Mouse (Mus musculus) urinary bladder, adult 2 months (tissue): ENCODE results near the gene Cdh22. TPM values are rescaled to one million over a fixed set of nuclear protein-coding genes. Genes with fewer than 3 reads are reported as not detected.
A peak's percentile ranks its signal among the peaks of the same experiment; 100 is the strongest.

Source experiments
- DNase-seq: peaks from one replicate; pipeline ENCODE4 v3.0.0; 2022; ENCODE audit warnings: low spot score
- polyA plus RNA-seq: library from polyadenylated mRNA; depleted of rRNA; stranded (reverse); fragments of >200 nt; gene quantifications from 2 replicates; pipeline ENCODE4 v1.2.3, GENCODE M21; 2012

The Cdh22 gene
- polyA plus RNA-seq, 1 experiment, result 0.98 TPM

DNA sequence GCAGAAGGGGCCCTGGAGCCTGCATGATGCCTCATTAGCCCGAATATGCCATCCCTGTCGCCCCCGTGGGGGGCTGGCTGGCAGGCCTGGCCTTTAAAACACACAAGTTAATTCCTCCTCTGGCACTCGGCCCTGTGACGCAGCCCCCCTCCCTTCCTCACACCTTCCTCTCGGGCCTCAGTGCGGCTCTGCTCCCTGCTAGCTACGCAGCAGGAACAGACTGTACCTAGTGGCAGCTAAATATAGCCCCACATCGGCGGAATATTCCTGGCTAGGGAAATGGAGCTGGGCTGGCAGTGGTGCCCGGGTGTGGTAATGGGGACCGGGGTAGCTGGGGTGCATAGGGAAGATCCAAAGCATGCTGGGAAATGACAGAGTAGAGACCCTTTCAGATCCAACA is 81.6 kb downstream of the Cdh22 start:
- no peak for DNase-seq

DNA sequence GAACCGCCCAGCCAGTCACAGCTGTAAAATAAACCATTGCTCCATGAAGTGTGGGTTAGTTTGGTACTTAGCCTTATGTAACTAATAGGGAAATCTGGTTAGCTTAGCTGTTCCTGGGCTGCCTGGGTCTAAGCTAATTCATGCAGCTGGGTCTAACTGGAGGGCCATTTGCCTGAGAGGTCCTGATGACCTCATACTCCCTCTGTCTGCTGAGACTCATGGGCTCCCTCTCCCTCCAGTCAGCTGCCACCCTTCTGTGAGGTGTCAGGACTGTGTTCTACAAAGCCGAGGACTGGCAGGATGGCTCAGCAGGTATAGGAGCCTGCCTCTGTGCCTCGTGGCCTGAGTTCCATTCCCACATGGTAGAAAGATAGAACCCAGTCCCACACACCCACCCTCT is 84.9 kb downstream of the Cdh22 start:
- no peak for DNase-seq

DNA sequence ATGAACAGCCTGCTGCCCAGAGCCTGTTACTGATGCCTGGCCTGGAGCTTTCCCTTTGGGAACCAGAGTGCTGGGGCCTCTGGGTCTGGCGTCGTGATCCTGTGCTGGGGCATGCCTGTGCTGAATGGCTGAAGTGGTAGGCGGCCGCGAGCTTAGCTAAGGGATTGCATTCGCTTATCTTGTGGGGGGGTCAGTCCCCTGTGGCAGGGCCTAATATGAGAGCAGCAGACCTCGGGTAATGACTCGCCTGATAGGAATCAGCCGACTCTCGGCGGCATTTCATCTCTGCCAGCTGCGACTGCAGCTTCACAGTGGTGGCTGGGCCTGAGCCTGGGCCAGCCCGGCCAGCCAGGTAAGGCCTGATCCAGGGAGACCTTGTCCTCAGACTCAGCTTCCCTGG is 88.8 kb downstream of the Cdh22 start:
- DNase-seq, result no peak

DNA sequence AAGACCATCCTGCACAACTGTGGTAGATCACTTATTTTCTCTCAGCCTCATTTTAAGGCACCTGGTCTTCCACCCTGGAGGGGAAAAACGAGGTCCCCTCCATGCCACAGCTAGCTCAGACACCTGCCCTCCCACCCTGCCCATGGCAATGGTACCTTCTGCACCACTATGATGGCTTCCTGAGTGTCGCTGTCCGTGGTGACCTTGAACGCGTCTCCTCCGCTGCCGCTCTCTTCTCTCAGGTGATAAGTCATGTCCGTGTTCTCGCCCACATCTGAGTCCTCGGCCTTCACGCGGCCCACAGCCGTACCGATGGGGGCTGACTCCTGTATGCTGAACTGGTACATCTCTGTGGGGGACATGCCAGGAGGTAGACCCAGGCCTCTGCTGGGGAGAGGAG is 91.2 kb downstream of the Cdh22 start:
- no peak for DNase-seq

DNA sequence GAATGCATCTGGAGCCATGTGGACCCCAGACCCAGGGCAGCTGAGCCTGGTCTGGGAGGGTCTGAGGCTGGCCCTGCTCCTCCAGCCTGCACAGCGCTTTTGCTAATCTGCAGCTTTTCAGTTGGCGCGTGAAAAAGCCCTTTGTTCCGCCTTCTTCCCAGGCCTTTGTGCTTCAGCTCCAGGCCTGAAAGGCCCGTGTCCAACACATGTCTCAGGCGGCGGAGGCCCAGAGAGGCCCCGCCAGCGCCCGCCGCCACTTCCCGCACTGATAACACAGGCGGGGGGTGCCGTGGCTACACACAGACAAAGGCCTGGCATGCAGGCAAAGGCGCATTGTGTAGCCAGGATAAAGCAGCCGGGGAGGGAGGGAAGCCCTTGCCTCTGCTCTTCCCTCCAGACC is 98.6 kb downstream of the Cdh22 start:
- no peak for DNase-seq

DNA sequence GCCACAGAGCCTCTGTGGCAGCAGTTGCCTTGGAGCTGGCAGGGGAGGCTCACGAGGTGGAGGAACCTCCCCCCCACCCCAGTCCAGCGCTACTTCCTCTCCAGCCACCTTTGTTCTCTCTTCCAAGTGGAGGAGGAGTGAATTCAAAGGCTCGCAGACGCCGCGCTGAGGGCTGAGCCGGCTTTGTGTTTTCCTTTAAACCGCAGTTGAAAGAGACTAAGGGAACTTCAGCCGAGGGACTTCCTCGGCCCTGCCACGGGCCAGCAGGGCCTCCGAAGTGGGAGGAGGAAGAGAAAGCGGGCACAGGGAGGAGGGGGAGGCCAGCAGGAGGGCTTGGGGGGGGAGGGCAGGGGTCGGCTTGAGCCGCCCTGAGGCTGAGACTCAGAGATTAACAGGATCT is 101.1 kb downstream of the Cdh22 start:
- DNase-seq, result no peak

DNA sequence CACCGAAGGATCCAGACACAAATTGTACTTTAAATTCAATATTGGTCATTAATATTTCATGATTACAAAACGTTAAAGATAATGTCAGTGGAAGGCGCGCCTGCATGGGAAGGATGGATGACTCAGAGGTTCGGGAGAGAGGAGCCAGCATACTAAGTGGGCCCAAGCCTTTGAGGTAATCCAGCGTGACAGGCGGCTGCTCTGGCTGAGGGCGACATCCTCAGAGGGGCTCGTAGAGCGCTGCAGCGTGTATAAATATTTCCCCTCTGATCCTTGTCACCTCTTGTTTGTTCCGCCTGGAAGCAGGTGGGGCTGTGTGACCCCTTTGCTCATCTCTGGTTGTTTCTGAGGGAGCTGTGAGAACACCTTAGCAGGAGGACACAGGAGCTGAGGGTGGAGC is 103.2 kb downstream of the Cdh22 start:
- DNase-seq, result no peak

DNA sequence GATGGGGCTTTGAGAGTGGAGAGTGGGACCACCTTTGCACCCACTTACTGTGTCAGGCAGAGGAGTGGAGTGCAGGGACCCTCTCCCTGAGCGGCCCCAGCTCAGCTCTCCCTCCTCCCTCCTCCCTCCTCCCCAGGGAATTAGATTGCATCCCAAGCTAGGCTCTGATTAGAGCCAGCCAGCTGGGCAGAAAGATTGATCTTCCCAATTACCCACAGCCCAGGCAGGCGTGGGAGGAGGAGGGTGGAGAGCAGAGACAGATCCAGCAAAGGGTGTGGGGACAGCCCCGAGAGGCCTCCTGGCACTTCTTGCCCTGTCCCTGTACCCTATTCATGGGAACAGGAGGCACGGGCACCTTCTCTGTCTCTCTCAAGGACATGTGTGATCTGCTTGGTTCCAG is 105.5 kb downstream of the Cdh22 start:
- DNase-seq, result no peak

DNA sequence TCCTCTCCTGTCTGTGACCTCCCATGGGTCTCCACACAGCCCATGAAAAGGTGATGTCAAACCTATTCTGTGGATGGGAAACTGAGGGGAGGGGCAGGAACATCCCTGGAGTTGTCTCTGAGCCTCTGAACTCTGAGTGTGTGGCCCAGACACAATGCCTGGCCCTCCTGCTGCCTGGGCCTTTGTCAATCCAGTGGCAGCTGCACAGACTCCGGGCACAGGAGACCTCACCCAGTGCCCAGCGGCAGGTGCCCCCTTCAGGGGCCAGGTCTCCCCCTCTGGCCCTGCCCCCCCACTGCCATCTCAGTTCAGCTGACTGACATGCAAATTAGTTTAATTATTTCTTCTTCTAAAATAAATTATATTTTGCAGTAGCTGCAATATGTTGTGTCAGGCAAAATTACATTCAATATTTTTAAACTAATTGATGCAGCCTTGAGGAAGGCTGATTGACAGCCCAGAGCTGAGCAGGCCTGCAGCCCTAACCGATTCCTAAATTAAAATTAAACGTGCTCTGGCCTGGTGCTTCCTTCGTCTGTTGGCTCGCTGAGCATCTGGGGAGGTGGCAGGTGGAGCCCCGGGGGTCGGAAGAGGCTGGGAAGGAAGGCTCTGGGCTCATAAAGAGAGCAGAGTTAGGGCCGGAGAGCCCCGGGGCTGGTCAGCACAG is 107.6 kb downstream of the Cdh22 start:
- no peak for DNase-seq

DNA sequence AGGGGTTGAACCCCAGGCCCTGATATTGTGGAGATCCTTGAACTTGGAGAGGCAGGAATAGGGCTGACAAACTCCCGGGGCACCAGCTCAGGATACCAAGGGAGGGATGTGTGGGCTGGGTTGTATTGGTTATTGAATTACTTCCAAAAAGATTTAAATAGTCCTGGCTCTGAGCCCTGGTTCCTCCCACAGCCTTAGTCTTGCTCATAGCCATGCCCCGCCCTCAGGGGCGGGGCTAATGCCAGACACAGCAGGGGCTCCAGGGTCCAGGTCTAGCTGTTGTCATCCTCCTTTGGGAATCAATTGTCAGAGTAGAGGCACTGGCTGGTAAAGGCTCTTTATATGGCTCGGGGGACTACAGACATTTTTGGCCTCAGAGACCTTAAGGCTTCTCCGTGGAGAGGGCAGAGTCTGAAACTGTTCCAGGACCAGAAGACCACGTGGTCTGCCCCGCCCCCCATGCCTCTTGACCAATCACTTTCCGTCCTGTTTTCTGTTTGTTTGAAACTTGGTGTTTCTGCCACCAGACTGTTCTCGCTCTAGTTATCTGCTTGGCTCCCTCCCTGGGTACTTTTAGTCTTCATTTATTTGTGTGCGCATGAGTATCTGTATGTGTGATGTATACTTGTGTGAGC is 113.3 kb downstream of the Cdh22 start:
- DNase-seq, result no peak

DNA sequence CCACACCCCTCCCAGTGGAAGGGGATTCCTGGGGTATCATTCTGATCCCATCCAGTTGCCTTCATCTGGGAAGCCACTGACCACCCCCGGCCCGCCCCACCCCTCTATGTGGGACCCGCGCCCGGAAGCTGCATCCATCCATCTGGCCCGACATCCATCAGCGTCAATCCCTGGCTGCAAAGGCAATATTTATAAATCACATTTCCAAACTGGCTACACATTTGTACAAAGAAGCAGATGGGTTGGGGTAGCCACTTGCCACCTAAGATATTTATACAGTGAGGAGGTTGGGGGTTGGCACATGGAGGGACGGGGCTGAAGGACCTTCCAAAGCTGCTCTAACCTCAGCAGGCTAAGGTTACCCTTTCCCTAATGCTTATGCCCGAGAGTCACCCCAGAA is 113.9 kb downstream of the Cdh22 start:
- DNase-seq, result no peak

DNA sequence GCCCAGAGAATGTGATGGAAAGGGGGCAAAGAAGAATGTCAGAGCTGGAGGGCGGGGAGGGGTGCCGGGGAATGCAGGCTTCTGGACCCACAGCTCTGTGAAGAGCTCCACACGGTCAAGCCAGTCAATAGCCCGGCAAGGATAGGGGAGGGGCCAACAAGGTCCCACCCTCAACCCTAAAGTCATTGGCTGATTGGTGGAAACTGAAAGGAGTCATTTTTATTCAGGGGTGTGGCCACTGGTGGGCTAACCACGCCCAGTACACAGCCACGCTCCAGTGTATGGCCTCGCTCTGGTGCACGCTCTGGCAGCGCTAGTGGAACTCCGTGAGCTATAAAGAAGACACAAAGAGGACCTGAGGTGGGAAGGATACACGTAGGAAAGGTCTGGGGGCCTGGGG is 120.9 kb downstream of the Cdh22 start:
- no peak for DNase-seq

DNA sequence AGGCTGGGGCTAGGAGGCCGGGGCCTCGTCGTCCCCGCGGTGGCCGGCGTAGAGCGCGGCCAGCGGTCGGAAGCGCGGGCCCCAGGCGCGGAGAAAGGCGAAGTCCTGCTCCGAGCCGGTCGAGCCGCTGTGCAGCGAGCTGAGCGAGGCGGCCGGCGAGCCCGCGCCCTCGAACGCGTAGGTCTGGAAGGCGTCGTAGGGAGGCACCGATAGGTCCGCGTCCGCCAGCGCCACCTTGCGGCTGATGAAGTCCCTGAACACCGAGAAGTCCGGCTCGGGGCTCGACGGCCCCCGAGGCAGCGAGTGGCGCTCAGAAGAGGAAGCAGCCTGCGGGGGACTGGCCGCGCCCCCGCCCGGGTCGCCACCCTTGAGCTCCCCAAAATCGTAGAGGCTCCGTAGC is 122.5 kb downstream of the Cdh22 start:
- peak; percentile 78 for DNase-seq

DNA sequence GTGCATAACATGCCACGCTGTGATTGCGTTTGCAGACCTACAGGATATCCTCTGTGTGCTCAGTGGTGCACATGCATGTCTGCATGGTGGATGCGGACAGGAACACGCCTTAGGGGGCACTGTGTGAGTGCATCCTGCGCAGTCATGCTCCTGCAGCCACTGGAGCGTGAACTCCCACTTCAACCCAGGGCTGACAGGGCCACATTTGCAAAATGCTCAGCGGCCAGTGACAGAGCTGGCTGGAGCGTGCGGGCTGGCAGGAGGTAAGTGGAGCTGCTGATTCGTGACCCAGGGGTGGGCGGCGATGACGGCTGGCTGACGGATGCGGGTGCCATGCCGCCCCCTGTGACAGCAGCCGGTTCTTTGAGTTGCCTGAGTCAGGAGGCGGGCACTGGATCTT is 128.1 kb downstream of the Cdh22 start:
- DNase-seq, result no peak

DNA sequence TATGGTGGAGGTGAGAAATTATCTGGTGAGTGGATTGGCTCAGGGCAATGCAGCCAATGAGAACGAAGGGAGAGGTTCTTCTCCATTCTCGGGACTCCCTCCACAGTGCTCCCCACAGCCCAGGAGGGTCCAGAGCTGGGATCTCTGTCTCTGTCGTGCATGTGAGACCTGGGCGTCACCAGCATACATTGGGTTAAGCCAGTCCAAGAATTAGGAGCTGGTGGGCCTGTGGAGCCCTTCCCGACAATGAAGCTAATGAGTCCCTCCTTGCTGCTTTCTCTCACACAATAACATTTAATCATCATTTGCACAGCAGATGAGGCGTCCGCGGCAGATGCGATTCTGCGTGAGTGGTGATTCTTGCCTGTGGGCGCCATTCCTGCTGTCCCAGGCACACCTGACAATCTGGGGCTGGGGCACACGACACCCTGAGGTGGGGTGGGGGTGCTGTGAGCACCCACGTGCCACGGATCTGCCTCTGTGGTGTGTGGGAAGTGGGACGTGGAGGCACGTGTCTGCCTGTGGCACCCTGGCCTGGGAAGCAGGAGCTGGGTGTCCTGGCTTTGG is 129.1 kb downstream of the Cdh22 start:
- DNase-seq, result no peak

DNA sequence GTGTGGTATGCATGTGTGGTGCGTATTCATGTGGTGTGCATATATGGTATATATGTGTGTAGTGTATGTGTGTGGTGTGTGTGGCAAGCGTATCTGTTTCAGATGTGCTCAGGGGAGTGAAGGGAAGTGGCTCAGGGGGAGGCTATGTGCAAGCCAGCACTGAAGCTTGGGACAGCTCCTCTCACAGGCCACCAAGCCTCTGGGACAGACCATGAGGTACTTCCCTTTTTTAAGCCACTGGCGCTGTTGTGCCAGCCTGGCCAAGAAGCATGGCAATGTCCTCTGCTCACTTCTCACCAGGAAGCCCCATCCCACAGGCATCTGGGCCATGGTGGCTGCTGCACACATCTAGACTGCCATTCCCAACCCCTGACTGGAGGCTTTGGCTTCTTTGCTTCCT is 131.7 kb downstream of the Cdh22 start:
- no peak for DNase-seq

DNA sequence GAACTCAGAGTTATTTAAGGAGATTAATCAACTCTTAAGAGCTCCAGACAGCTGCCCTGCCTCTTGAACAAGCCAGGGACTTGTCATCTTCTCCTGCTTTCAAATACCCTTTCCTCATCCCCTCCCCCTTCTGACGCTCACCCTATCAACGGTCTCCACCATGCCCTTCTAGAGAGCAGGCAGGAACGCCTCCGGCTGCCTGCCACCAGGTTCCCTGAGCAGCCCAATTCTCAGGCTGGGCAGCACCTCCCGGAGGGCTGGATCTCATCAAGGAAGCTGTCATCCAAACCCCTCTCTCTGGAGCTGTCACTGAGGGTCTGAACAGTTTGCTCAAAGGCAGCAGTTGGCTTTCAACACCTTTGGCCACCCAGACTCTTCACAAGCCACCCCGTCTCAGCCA is 133.9 kb downstream of the Cdh22 start:
- DNase-seq, result no peak

DNA sequence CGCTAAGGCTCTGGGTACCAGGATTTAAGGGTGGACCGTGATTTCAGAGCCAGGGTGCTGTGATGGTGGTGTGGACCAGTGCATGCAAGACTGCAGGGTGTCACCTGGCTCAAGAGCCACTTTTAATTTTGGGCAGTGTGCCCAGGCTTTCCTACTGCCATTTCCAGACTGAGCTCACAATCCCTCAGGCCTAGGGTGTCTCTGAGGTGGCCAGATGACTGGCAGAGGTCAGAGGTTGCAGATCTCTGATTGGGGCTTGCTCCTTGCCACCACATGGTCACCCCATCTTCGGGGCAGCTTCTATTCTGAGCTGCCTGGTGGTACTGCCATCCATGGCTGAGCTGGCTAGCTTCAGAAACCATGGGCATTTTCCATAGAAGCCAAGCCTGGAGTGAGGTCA is 135.8 kb downstream of the Cdh22 start:
- no peak for DNase-seq

DNA sequence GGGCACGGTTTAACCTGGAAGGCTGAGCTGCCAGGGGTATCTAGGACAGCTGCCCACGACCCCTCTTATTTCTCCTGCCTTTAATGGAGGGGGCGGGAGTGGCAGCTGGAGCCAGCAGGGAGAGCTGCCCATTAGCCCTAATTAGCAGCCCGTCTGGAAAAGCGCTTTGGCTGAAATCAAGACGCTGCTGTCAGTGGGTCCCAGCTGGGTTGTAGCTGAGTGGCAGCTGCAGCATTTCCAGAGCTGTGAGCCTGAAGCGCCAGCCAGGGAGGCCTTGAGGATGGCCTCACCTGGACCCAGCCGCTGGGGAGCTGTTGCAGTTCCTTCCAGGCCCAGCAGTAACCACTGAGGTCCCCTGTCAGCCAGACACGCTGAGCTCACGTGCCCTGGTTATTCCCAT is 138.3 kb downstream of the Cdh22 start:
- no peak for DNase-seq

DNA sequence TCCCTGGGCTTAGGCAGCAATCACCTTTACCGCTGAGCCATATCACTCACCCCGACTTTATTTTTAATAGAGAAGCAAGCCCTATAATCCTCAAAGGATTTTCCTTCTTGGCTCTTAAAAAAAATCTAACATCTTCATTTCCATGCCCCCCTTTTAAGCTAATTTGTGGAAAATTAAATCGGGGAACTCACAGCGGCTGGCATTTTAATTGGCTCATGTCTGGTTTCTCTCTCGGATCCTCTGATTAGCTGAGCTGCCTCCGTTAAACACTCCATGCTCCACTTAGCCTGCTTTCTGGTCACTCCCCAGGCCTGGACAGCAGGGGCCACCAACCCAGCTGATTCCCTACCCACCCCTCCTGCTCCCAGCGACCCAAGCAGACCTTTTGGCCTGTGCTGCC is 142.3 kb downstream of the Cdh22 start:
- no peak for DNase-seq

DNA sequence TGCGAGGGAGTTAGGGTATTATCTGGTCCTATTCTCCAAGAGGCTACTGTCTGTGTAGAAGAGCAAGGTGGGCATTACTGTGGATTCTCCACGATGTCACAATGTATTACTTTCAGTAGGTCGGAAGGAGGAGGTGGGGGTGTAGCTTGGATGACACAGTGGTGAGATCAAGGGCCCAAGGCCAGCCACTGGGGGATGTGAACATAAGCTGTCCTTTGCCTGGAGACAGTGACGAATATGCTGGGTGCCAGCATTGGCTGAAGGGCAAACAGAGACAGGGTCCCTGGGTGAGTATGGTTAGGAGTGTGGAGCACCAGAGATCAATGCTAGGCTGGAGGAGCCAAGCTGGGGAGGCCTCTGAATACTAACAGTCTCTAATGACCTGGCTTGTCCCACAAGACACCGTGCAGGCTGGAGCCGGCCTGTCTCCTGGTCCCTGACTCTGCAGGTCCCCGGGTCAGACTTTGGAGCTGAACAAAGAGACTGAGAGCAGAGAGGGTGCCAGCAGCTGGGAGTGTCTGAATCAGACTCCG is 143.2 kb downstream of the Cdh22 start:
- DNase-seq, result no peak

DNA sequence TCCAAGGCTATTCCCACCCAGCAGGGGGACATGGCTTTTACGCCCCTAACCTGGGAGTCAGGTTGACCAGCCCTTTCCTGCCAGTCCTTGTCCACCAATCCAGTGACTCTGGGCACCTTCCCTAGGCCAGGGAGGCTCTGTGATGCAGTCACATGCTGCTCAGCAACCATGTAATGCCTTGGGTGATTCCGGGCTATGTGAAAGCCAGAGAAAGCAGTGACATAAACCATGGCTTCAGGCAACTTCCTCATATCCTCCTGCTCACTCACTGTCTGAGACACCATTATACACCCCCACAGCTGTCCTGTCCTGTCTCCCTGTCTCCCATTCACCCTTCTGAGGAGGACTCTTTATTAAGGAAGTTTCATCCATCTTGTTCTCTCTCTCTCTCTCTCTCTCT is 144.0 kb downstream of the Cdh22 start, which contains the start of gene 1700025C18Rik:
1700025C18Rik (minus strand) TSS at position 101 of the 400 bp plus-strand sequence.
- no peak for DNase-seq

DNA sequence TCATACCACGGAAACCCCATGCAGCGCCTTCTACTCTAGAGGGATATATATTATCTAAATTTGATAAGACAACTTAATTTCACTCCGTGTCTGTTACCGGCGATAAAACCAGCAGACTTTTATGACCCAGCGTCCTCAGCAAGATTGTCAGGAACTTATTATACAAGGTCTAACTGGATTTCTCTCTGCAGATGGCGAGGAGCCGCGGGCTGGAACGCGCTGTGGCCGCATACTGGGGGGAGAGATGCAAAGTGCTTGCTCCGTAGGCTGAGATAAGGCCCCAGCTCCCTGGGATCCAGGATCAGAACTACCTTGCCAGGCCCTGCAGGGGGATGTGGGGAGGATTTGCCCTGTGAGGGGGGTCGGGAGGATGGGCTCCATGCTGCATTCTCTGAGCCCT is 145.2 kb downstream of the Cdh22 start:
- DNase-seq, result no peak
